Mouse (Mus musculus) naive thymus-derived CD4-positive, alpha-beta T cell, adult 5 months (primary cell): ENCODE results near the gene Rnf128. TPM values are rescaled to one million over a fixed set of nuclear protein-coding genes. Genes with fewer than 3 reads are reported as not detected.

Experiments
- polyA plus RNA-seq: library from polyadenylated mRNA; unstranded; fragments of 100-300 nt; shearing (Covaris generic); gene quantifications from one replicate; pipeline ENCODE4 v1.2.1, GENCODE M21; 2017

Gene Rnf128
- polyA plus RNA-seq = 0.68 TPM

GRCm38 (mm10) chrX:139562925-139563461 is at the start of gene Rnf128:
Gene Rnf128 (plus strand): TSS chrX:139563316.

GRCm38 (mm10) chrX:139684775-139685695 is 121.9 kb downstream of the Rnf128 start, which contains the start of gene Tbc1d8b:
Gene Tbc1d8b (plus strand): TSS chrX:139684996.

GRCm38 (mm10) chrX:139714381-139714780 is 151.3 kb downstream of the Rnf128 start, which contains the start of gene Gm15013:
Gene Gm15013 (minus strand): TSS chrX:139714481.

Other genes with a start within 250 kb of the Rnf128 start
- gene Trap1a, start 229.6 kb upstream of the Rnf128 start, polyA plus RNA-seq = not detected
- not detected for gene D330045A20Rik, start 82.9 kb upstream of the Rnf128 start, polyA plus RNA-seq
- gene Tbc1d8b, start 121.7 kb downstream of the Rnf128 start, polyA plus RNA-seq = 6.3 TPM
- 0.90 TPM for gene Gm15013, start 151.2 kb downstream of the Rnf128 start, polyA plus RNA-seq
- gene Ripply1, start 219.0 kb downstream of the Rnf128 start, polyA plus RNA-seq = not detected
- not detected for gene Cldn2, start 237.5 kb downstream of the Rnf128 start, polyA plus RNA-seq